Mouse (Mus musculus): ENCODE data around the gene Magi1. TPM values are rescaled to one million over a fixed set of nuclear protein-coding genes. Genes with fewer than 3 reads are reported as not detected.

The Magi1 gene
- total and polyA plus RNA-seq, 3 experiments, result not detected

- Histone ChIP-seq H3K4me3 (replicated peaks in 1 of 3; ENCODE audit: low read depth in 2 of 3, low read length in 2 of 3, poor library complexity in 1 of 3) (no peak overlapping the region), H3K27ac (ENCODE audit: insufficient read depth, low read depth) (no peak overlapping the region), H3K79me2 (replicated peaks; ENCODE audit: control insufficient read depth, extremely low read depth, insufficient read depth, poor library complexity, severe bottlenecking) (no peaks in the 10 kb centered on the region), H3K4me1 (ENCODE audit: control insufficient read depth in 1 of 2, insufficient read depth in 2 of 2) (no peaks in the 10 kb centered on the region), H3K9ac (ENCODE audit: insufficient read depth, low read depth) (no peak overlapping the region), H3K4me2 (ENCODE audit: insufficient read depth, low read depth, poor library complexity, severe bottlenecking) (no peak overlapping the region), H3K36me3 (replicated peaks in 1 of 2; ENCODE audit: control insufficient read depth in 1 of 2, insufficient read depth in 1 of 2, low read length in 1 of 2) (no peaks in the 10 kb centered on the region), H3K27me3 (replicated peaks) (no peaks in the 10 kb centered on the region), H3K9me3 (replicated peaks; ENCODE audit: low read length) (peaks cover 73% of the 10 kb centered on the region)
- DNase-seq (ENCODE audit: extremely low read depth), result no peak
- in situ Hi-C loops (cut with MboI; ENCODE audit: low pct_ligation_motif_present, low pct_unique_long_range_greater_than_20kb, low sequenced_read_pairs), result no loop called here
- TF ChIP-seq MXI1 (IDR thresholded peaks at IDR 0.05; ENCODE audit: low read depth, low read length), result no peak
- dilution Hi-C loops (cut with MboI; ENCODE audit: extremely low pct_ligation_motif_present, extremely low pct_unique_long_range_greater_than_20kb, low sequenced_read_pairs), result no loop called here
Observed at GRCm38 (mm10) chr6:93704350-93704749, 579.4 kb downstream of the Magi1 start.

DNA sequence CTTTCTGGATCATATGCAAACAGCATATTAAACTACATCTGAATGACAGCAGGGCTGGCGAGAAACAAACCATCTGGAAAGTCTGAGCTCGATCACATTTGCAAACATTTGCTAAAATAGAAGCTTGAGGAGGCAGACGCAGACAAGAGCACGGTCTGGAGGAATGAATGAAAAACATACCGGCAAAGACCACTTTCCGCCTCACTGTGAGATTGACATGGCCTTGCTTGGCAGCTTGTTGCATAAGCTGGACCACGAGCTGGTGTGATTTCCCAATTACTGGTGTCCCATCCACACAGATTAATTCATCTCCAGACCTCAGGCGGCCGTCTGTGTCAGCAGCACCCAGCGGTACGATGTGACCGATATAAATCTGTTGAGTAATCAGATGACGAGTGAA lies 584.3 kb downstream of the Magi1 start:
- no peak overlapping the region for H3K9ac ChIP-seq (ENCODE audit: insufficient read depth, low read depth)
- no peak overlapping the region for H3K4me2 ChIP-seq (ENCODE audit: insufficient read depth, low read depth, poor library complexity, severe bottlenecking)
- in situ Hi-C loops (cut with MboI; ENCODE audit: low pct_ligation_motif_present, low pct_unique_long_range_greater_than_20kb, low sequenced_read_pairs), result no loop called here
- no peaks in the 10 kb centered on the region for H3K79me2 ChIP-seq (replicated peaks; ENCODE audit: control insufficient read depth, extremely low read depth, insufficient read depth, poor library complexity, severe bottlenecking)
- no peak overlapping the region for H3K4me3 ChIP-seq (replicated peaks in 1 of 3; ENCODE audit: low read depth in 2 of 3, low read length in 2 of 3, poor library complexity in 1 of 3)
- no peak for DNase-seq (ENCODE audit: extremely low read depth)
- H3K27me3 ChIP-seq (replicated peaks), result no peaks in the 10 kb centered on the region
- no peaks in the 10 kb centered on the region for H3K4me1 ChIP-seq (ENCODE audit: control insufficient read depth in 1 of 2, insufficient read depth in 2 of 2)
- TF ChIP-seq MAZ (IDR thresholded peaks at IDR 0.05; ENCODE audit: low read depth, low read length) (no peak), JUND (conservative IDR thresholded peaks at IDR 0.05; ENCODE audit: low read depth, low read length) (no peak), NELFE (IDR thresholded peaks at IDR 0.05; ENCODE audit: low read depth, low read length) (no peak), ZMIZ1 (IDR thresholded peaks at IDR 0.05; ENCODE audit: low read depth, low read length) (no peak), ELF1 (IDR thresholded peaks at IDR 0.05; ENCODE audit: low read depth, low read length) (no peak), BHLHE40 (IDR thresholded peaks at IDR 0.05; ENCODE audit: low read depth, low read length) (no peak), CTCF (conservative IDR thresholded peaks at IDR 0.05 in 1 of 2, IDR thresholded peaks at IDR 0.05 in 1 of 2; ENCODE audit: low read depth in 2 of 2, low read length in 2 of 2) (no peak), MAFK (IDR thresholded peaks at IDR 0.05; ENCODE audit: insufficient replicate concordance, low read length) (no peak), JUN (IDR thresholded peaks at IDR 0.05; ENCODE audit: insufficient read depth, low read depth, low read length) (no peak), TCF12 (IDR thresholded peaks at IDR 0.05; ENCODE audit: low read depth, low read length) (no peak), USF2 (conservative IDR thresholded peaks at IDR 0.05; ENCODE audit: low read depth, low read length) (no peak), USF1 (IDR thresholded peaks at IDR 0.05; ENCODE audit: low read depth, low read length) (no peak), CHD2 (IDR thresholded peaks at IDR 0.05; ENCODE audit: low read length) (no peak), HCFC1 (IDR thresholded peaks at IDR 0.05; ENCODE audit: low read depth, low read length) (no peak), SMC3 (IDR thresholded peaks at IDR 0.05; ENCODE audit: low read depth, low read length) (no peak), ETS1 (conservative IDR thresholded peaks at IDR 0.05; ENCODE audit: low read depth, low read length) (no peak)
- no peaks in the 10 kb centered on the region for H3K36me3 ChIP-seq (replicated peaks in 1 of 2; ENCODE audit: control insufficient read depth in 1 of 2, insufficient read depth in 1 of 2, low read length in 1 of 2)
- H3K9me3 ChIP-seq (replicated peaks; ENCODE audit: low read length), result peaks cover 76% of the 10 kb centered on the region
- dilution Hi-C loops (cut with MboI; ENCODE audit: extremely low pct_ligation_motif_present, extremely low pct_unique_long_range_greater_than_20kb, low sequenced_read_pairs), result no loop called here
- H3K27ac ChIP-seq (ENCODE audit: insufficient read depth, low read depth), result no peak overlapping the region

All from CH12.LX (cell line).